Mouse (Mus musculus): Measurements from ENCODE around the gene Fam187b. TPM values are rescaled to one million over a fixed set of nuclear protein-coding genes. Genes with fewer than 3 reads are reported as not detected.

The Fam187b gene
- total and polyA plus RNA-seq, 3 experiments, result not detected

- no peaks in the 10 kb centered on the region for H3K27me3 ChIP-seq (replicated peaks)
- dilution Hi-C loops (cut with MboI; ENCODE audit: extremely low pct_ligation_motif_present, extremely low pct_unique_long_range_greater_than_20kb, low sequenced_read_pairs), result no loop called here
- in situ Hi-C loops (cut with MboI; ENCODE audit: low pct_ligation_motif_present, low pct_unique_long_range_greater_than_20kb, low sequenced_read_pairs), result no loop called here
- H3K9me3 ChIP-seq (replicated peaks; ENCODE audit: low read length), result peaks cover 3% of the 10 kb centered on the region
- no peak overlapping the region for H3K27ac ChIP-seq (ENCODE audit: insufficient read depth, low read depth)
- H3K36me3 ChIP-seq (replicated peaks in 1 of 2; ENCODE audit: control insufficient read depth in 1 of 2, insufficient read depth in 1 of 2, low read length in 1 of 2), result no peaks in the 10 kb centered on the region
- no peak overlapping the region for H3K4me3 ChIP-seq (replicated peaks in 1 of 3; ENCODE audit: low read depth in 2 of 3, low read length in 2 of 3, poor library complexity in 1 of 3)
- no peaks in the 10 kb centered on the region for H3K79me2 ChIP-seq (replicated peaks; ENCODE audit: control insufficient read depth, extremely low read depth, insufficient read depth, poor library complexity, severe bottlenecking)
- no peak overlapping the region for H3K9ac ChIP-seq (ENCODE audit: insufficient read depth, low read depth)
- TF ChIP-seq MAZ (IDR thresholded peaks at IDR 0.05; ENCODE audit: low read depth, low read length), result no peak
- TF ChIP-seq ZC3H11A (IDR thresholded peaks at IDR 0.05; ENCODE audit: low read depth, low read length), result no peak
- no peak for TF ChIP-seq CTCF (conservative IDR thresholded peaks at IDR 0.05 in 1 of 2, IDR thresholded peaks at IDR 0.05 in 1 of 2; ENCODE audit: low read depth in 2 of 2, low read length in 2 of 2)
- TF ChIP-seq MEF2A (IDR thresholded peaks at IDR 0.05; ENCODE audit: borderline replicate concordance, low read depth, low read length), result no peak
- no peak for TF ChIP-seq BHLHE40 (IDR thresholded peaks at IDR 0.05; ENCODE audit: low read depth, low read length)
- no peak for TF ChIP-seq CHD2 (IDR thresholded peaks at IDR 0.05; ENCODE audit: low read length)
- TF ChIP-seq USF2 (conservative IDR thresholded peaks at IDR 0.05; ENCODE audit: low read depth, low read length), result no peak
- TF ChIP-seq RAD21 (IDR thresholded peaks at IDR 0.05; ENCODE audit: low read depth, low read length), result no peak
- no peak for TF ChIP-seq ZMIZ1 (IDR thresholded peaks at IDR 0.05; ENCODE audit: low read depth, low read length)
- no peak for TF ChIP-seq JUND (conservative IDR thresholded peaks at IDR 0.05; ENCODE audit: low read depth, low read length)
- TF ChIP-seq GABPA (IDR thresholded peaks at IDR 0.05; ENCODE audit: insufficient replicate concordance, low read depth, low read length), result no peak
- no peak for TF ChIP-seq MXI1 (IDR thresholded peaks at IDR 0.05; ENCODE audit: low read depth, low read length)
- TF ChIP-seq TCF12 (IDR thresholded peaks at IDR 0.05; ENCODE audit: low read depth, low read length), result no peak
- no peak for TF ChIP-seq RCOR1 (conservative IDR thresholded peaks at IDR 0.05; ENCODE audit: low read depth, low read length)
- H3K4me2 ChIP-seq (ENCODE audit: insufficient read depth, low read depth, poor library complexity, severe bottlenecking), result no peak overlapping the region
- DNase-seq (ENCODE audit: extremely low read depth), result no peak
- peaks cover 0 to 9% of the 10 kb centered on the region in 2 experiments; a peak in 2 of 4 replicates for H3K4me1 ChIP-seq (ENCODE audit: control insufficient read depth in 1 of 2, insufficient read depth in 2 of 2)
Observed at GRCm38 (mm10) chr7:31008889-31009288, 35.3 kb downstream of the Fam187b start.

- in situ Hi-C loops (cut with MboI; ENCODE audit: low pct_ligation_motif_present, low pct_unique_long_range_greater_than_20kb, low sequenced_read_pairs), result no loop called here
- no peaks in the 10 kb centered on the region for H3K36me3 ChIP-seq (replicated peaks in 1 of 2; ENCODE audit: control insufficient read depth in 1 of 2, insufficient read depth in 1 of 2, low read length in 1 of 2)
- dilution Hi-C loops (cut with MboI; ENCODE audit: extremely low pct_ligation_motif_present, extremely low pct_unique_long_range_greater_than_20kb, low sequenced_read_pairs), result no loop called here
- H3K9ac ChIP-seq (ENCODE audit: insufficient read depth, low read depth), result no peak overlapping the region
- H3K9me3 ChIP-seq (replicated peaks; ENCODE audit: low read length), result no peaks in the 10 kb centered on the region
- TF ChIP-seq NELFE (IDR thresholded peaks at IDR 0.05; ENCODE audit: low read depth, low read length), result no peak
- TF ChIP-seq ZMIZ1 (IDR thresholded peaks at IDR 0.05; ENCODE audit: low read depth, low read length), result no peak
- TF ChIP-seq NRF1 (IDR thresholded peaks at IDR 0.05; ENCODE audit: low read depth, low read length), result no peak
- TF ChIP-seq GABPA (IDR thresholded peaks at IDR 0.05; ENCODE audit: insufficient replicate concordance, low read depth, low read length), result no peak
- TF ChIP-seq MYC (IDR thresholded peaks at IDR 0.05; ENCODE audit: low read depth, low read length), result no peak
- TF ChIP-seq ELF1 (IDR thresholded peaks at IDR 0.05; ENCODE audit: low read depth, low read length), result no peak
- TF ChIP-seq RAD21 (IDR thresholded peaks at IDR 0.05; ENCODE audit: low read depth, low read length), result no peak
- H3K27ac ChIP-seq (ENCODE audit: insufficient read depth, low read depth), result no peak overlapping the region
- no peaks in the 10 kb centered on the region for H3K27me3 ChIP-seq (replicated peaks)
- H3K4me2 ChIP-seq (ENCODE audit: insufficient read depth, low read depth, poor library complexity, severe bottlenecking), result no peak overlapping the region
- H3K4me1 ChIP-seq (ENCODE audit: control insufficient read depth in 1 of 2, insufficient read depth in 2 of 2), result peaks cover 2 to 21% of the 10 kb centered on the region in 2 experiments
- DNase-seq (ENCODE audit: extremely low read depth), result no peak
- no peaks in the 10 kb centered on the region for H3K79me2 ChIP-seq (replicated peaks; ENCODE audit: control insufficient read depth, extremely low read depth, insufficient read depth, poor library complexity, severe bottlenecking)
- no peak overlapping the region for H3K4me3 ChIP-seq (replicated peaks in 1 of 3; ENCODE audit: low read depth in 2 of 3, low read length in 2 of 3, poor library complexity in 1 of 3)
Observed at GRCm38 (mm10) chr7:31012971-31013370, 39.4 kb downstream of the Fam187b start.

Measured in CH12.LX (cell line).